Mouse (Mus musculus): ENCODE measurements around the gene Pax2. TPM values are rescaled to one million over a fixed set of nuclear protein-coding genes. Genes with fewer than 3 reads are reported as not detected.

The Pax2 gene
- total RNA-seq, 1 experiment: not detected

GRCm38 (mm10) chr19:44741764-44742127 is 14.1 kb upstream of the Pax2 start:
- Histone ChIP-seq H3K4me1 (ENCODE audit: control insufficient read depth in 2 of 2, insufficient read depth in 2 of 2, low read length in 2 of 2, poor library complexity in 1 of 2) (peaks cover 0 to 7% of the 10 kb centered on the region in 2 experiments; a peak in 1 of 4 replicates), H3K9me3 (ENCODE audit: control insufficient read depth, insufficient read depth, low read depth, low read length) (no peaks in the 10 kb centered on the region), H3K4me3 (ENCODE audit: insufficient read depth in 1 of 2, low read depth in 1 of 2, low read length in 2 of 2, poor library complexity in 1 of 2, severe bottlenecking in 1 of 2) (peak overlapping the region; percentile 4 to 28; a peak in 2 of 4 replicates), H3K27ac (ENCODE audit: insufficient read depth, low read depth, low read length, poor library complexity, severe bottlenecking) (no peak overlapping the region), H3K9ac (ENCODE audit: insufficient read depth, low read depth, low read length, poor library complexity, severe bottlenecking) (no peak overlapping the region), H3K36me3 (ENCODE audit: control insufficient read depth, insufficient read depth, low read length, poor library complexity, severe bottlenecking) (no peaks in the 10 kb centered on the region)
- TF ChIP-seq ZNF384 (IDR thresholded peaks at IDR 0.05; ENCODE audit: low read depth, low read length): no peak
- TF ChIP-seq CHD2 (IDR thresholded peaks at IDR 0.05; ENCODE audit: low read depth, low read length): no peak
- TF ChIP-seq ZC3H11A (IDR thresholded peaks at IDR 0.05; ENCODE audit: borderline replicate concordance, low read depth, low read length): no peak
- no peak for TF ChIP-seq MAFK (IDR thresholded peaks at IDR 0.05; ENCODE audit: insufficient read depth, low read depth, low read length)
- TF ChIP-seq HCFC1 (IDR thresholded peaks at IDR 0.05; ENCODE audit: borderline replicate concordance, insufficient read depth, low read length): no peak
- in situ Hi-C loops (cut with MboI; ENCODE audit: low sequenced_read_pairs in 2 of 2, unreplicated experiment in 2 of 2): loop anchor here (5.0 to 25.0 kb wide), 4 partner anchors 154 to 496 kb away; partner anchors contain the start of genes Lbx1 (in 2 of the 2) and Tlx1 (in 1 of the 2)
- DNase-seq (ENCODE audit: low read depth, low spot score): no peak

GRCm38 (mm10) chr19:44742131-44743020 is 13.5 kb upstream of the Pax2 start:
- in situ Hi-C loops (cut with MboI; ENCODE audit: low sequenced_read_pairs in 2 of 2, unreplicated experiment in 2 of 2): loop anchor here (5.0 to 25.0 kb wide), 4 partner anchors 155 to 495 kb away; partner anchors contain the start of genes Lbx1 (in 2 of the 2) and Tlx1 (in 1 of the 2)
- no peak for DNase-seq (ENCODE audit: low read depth, low spot score)

GRCm38 (mm10) chr19:44743021-44743415 is 12.8 kb upstream of the Pax2 start:
- H3K9ac ChIP-seq (ENCODE audit: insufficient read depth, low read depth, low read length, poor library complexity, severe bottlenecking): no peak overlapping the region
- peaks cover 0 to 7% of the 10 kb centered on the region in 2 experiments; a peak in 1 of 4 replicates for H3K4me1 ChIP-seq (ENCODE audit: control insufficient read depth in 2 of 2, insufficient read depth in 2 of 2, low read length in 2 of 2, poor library complexity in 1 of 2)
- in situ Hi-C loops (cut with MboI; ENCODE audit: low sequenced_read_pairs in 2 of 2, unreplicated experiment in 2 of 2): loop anchor here (5.0 to 25.0 kb wide), 4 partner anchors 156 to 494 kb away; partner anchors contain the start of genes Lbx1 (in 2 of the 2) and Tlx1 (in 1 of the 2)
- no peaks in the 10 kb centered on the region for H3K36me3 ChIP-seq (ENCODE audit: control insufficient read depth, insufficient read depth, low read length, poor library complexity, severe bottlenecking)
- DNase-seq (ENCODE audit: low read depth, low spot score): no peak
- no peak overlapping the region for H3K4me3 ChIP-seq (ENCODE audit: insufficient read depth in 1 of 2, low read depth in 1 of 2, low read length in 2 of 2, poor library complexity in 1 of 2, severe bottlenecking in 1 of 2)
- H3K9me3 ChIP-seq (ENCODE audit: control insufficient read depth, insufficient read depth, low read depth, low read length): no peaks in the 10 kb centered on the region
- TF ChIP-seq ZNF384 (IDR thresholded peaks at IDR 0.05; ENCODE audit: low read depth, low read length): no peak
- no peak for TF ChIP-seq CHD2 (IDR thresholded peaks at IDR 0.05; ENCODE audit: low read depth, low read length)
- TF ChIP-seq HCFC1 (IDR thresholded peaks at IDR 0.05; ENCODE audit: borderline replicate concordance, insufficient read depth, low read length): no peak
- TF ChIP-seq ZC3H11A (IDR thresholded peaks at IDR 0.05; ENCODE audit: borderline replicate concordance, low read depth, low read length): no peak
- no peak for TF ChIP-seq MAFK (IDR thresholded peaks at IDR 0.05; ENCODE audit: insufficient read depth, low read depth, low read length)
- H3K27ac ChIP-seq (ENCODE audit: insufficient read depth, low read depth, low read length, poor library complexity, severe bottlenecking): no peak overlapping the region

More at GRCm38 (mm10) chr19:44742131-44743020, 13.5 kb upstream of the Pax2 start:
- peaks cover 0 to 7% of the 10 kb centered on the region in 2 experiments; a peak in 1 of 4 replicates for H3K4me1 ChIP-seq (ENCODE audit: control insufficient read depth in 2 of 2, insufficient read depth in 2 of 2, low read length in 2 of 2, poor library complexity in 1 of 2)
- H3K36me3 ChIP-seq (ENCODE audit: control insufficient read depth, insufficient read depth, low read length, poor library complexity, severe bottlenecking): no peaks in the 10 kb centered on the region
- H3K27ac ChIP-seq (ENCODE audit: insufficient read depth, low read depth, low read length, poor library complexity, severe bottlenecking): no peak overlapping the region
- TF ChIP-seq ZNF384 (IDR thresholded peaks at IDR 0.05; ENCODE audit: low read depth, low read length) (no peak), MAFK (IDR thresholded peaks at IDR 0.05; ENCODE audit: insufficient read depth, low read depth, low read length) (no peak), ZC3H11A (IDR thresholded peaks at IDR 0.05; ENCODE audit: borderline replicate concordance, low read depth, low read length) (no peak), CHD2 (IDR thresholded peaks at IDR 0.05; ENCODE audit: low read depth, low read length) (no peak), HCFC1 (IDR thresholded peaks at IDR 0.05; ENCODE audit: borderline replicate concordance, insufficient read depth, low read length) (no peak)
- no peaks in the 10 kb centered on the region for H3K9me3 ChIP-seq (ENCODE audit: control insufficient read depth, insufficient read depth, low read depth, low read length)
- H3K9ac ChIP-seq (ENCODE audit: insufficient read depth, low read depth, low read length, poor library complexity, severe bottlenecking): no peak overlapping the region
- peak overlapping the region in 1 of 2 experiments; percentile 28; a peak in 1 of 4 replicates for H3K4me3 ChIP-seq (ENCODE audit: insufficient read depth in 1 of 2, low read depth in 1 of 2, low read length in 2 of 2, poor library complexity in 1 of 2, severe bottlenecking in 1 of 2)

- Histone ChIP-seq H3K4me3 (ENCODE audit: insufficient read depth in 1 of 2, low read depth in 1 of 2, low read length in 2 of 2, poor library complexity in 1 of 2, severe bottlenecking in 1 of 2) (no peak overlapping the region), H3K9me3 (ENCODE audit: control insufficient read depth, insufficient read depth, low read depth, low read length) (no peaks in the 10 kb centered on the region), H3K9ac (ENCODE audit: insufficient read depth, low read depth, low read length, poor library complexity, severe bottlenecking) (no peak overlapping the region), H3K4me1 (ENCODE audit: control insufficient read depth in 2 of 2, insufficient read depth in 2 of 2, low read length in 2 of 2, poor library complexity in 1 of 2) (peaks cover 0 to 7% of the 10 kb centered on the region in 2 experiments; a peak in 1 of 4 replicates), H3K27ac (ENCODE audit: insufficient read depth, low read depth, low read length, poor library complexity, severe bottlenecking) (no peak overlapping the region), H3K36me3 (ENCODE audit: control insufficient read depth, insufficient read depth, low read length, poor library complexity, severe bottlenecking) (no peaks in the 10 kb centered on the region)
- DNase-seq (ENCODE audit: low read depth, low spot score): no peak
- TF ChIP-seq CHD2 (IDR thresholded peaks at IDR 0.05; ENCODE audit: low read depth, low read length) (no peak), MAFK (IDR thresholded peaks at IDR 0.05; ENCODE audit: insufficient read depth, low read depth, low read length) (no peak), HCFC1 (IDR thresholded peaks at IDR 0.05; ENCODE audit: borderline replicate concordance, insufficient read depth, low read length) (no peak), ZNF384 (IDR thresholded peaks at IDR 0.05; ENCODE audit: low read depth, low read length) (no peak), ZC3H11A (IDR thresholded peaks at IDR 0.05; ENCODE audit: borderline replicate concordance, low read depth, low read length) (no peak)
- in situ Hi-C loops (cut with MboI; ENCODE audit: low sequenced_read_pairs in 2 of 2, unreplicated experiment in 2 of 2): loop anchor here (5.0 to 25.0 kb wide), 4 partner anchors 157 to 493 kb away; partner anchors contain the start of genes Lbx1 (in 2 of the 2) and Tlx1 (in 1 of the 2)
Observed at GRCm38 (mm10) chr19:44743961-44744520, 11.8 kb upstream of the Pax2 start.
